Mouse (Mus musculus) midbrain, embryonic 16.5 days (tissue): ENCODE measurements around the gene Gm49337. TPM values are rescaled to one million over a fixed set of nuclear protein-coding genes. Genes with fewer than 3 reads are reported as not detected.
A peak's percentile ranks its signal among the peaks of the same experiment; 100 is the strongest.
"Not testable (repeated sequence)": the region's sequence is repeated elsewhere in the genome, so short reads cannot be mapped to it uniquely, and the experiment has no call there.

ENCODE experiments used
- ATAC-seq: fragments of 200-750 bp; cut with Nextera tagmentation; 2 replicates; pipeline ENCODE4 v1.8.0; 2017; ENCODE audit warnings: moderate TSS enrichment
- H3K27ac ChIP-seq: fragments of 300-500 bp; sonication (generic); 2 replicates; pipeline ENCODE4 v1.5.1; 2014; ENCODE audit warnings: mild to moderate bottlenecking, low read length, mixed read lengths
- H3K27me3 ChIP-seq: fragments of 300-500 bp; sonication (generic); 2 replicates; pipeline ENCODE4 v1.6.1; 2014; ENCODE audit warnings: low read depth, low read length, mixed read lengths; ENCODE audit not compliant: control insufficient read depth, insufficient read depth
- H3K36me3 ChIP-seq: fragments of 300-500 bp; sonication (generic); 2 replicates; pipeline ENCODE4 v1.6.1; 2014; ENCODE audit warnings: mild to moderate bottlenecking, low read length, moderate library complexity, mixed read lengths; ENCODE audit not compliant: control insufficient read depth, insufficient read depth
- H3K4me1 ChIP-seq: fragments of 300-500 bp; sonication (generic); 2 replicates; pipeline ENCODE4 v1.6.1; 2014; ENCODE audit warnings: mild to moderate bottlenecking, low read length, mixed read lengths; ENCODE audit not compliant: control insufficient read depth, insufficient read depth
- H3K4me2 ChIP-seq: fragments of 300-500 bp; sonication (generic); 2 replicates; pipeline ENCODE4 v1.6.1; 2014; ENCODE audit warnings: mild to moderate bottlenecking, low read length, mixed read lengths
- H3K4me3 ChIP-seq: fragments of 300-500 bp; sonication (generic); 2 replicates; pipeline ENCODE4 v1.5.1; 2014; ENCODE audit warnings: low read depth, mild to moderate bottlenecking, low read length, moderate library complexity, mixed read lengths
- H3K9ac ChIP-seq: fragments of 300-500 bp; sonication (generic); 2 replicates; pipeline ENCODE4 v1.6.1; 2014; ENCODE audit warnings: low read depth, low read length, mixed read lengths
- H3K9me3 ChIP-seq: fragments of 300-500 bp; sonication (generic); replicated peaks from 2 replicates; pipeline ENCODE4 v1.6.1; 2014; ENCODE audit warnings: mild to moderate bottlenecking, low read length, mixed read lengths; ENCODE audit not compliant: control insufficient read depth, poor library complexity, severe bottlenecking
- WGBS: fragments of 180-500 bp; shearing (Covaris S2); extraction: QIAGEN DNeasy Blood & Tissue Kit; methylation state at CpG from one replicate; pipeline ENCODE4 v1.1.7; 2014; 5-methylcytosine and 5-hydroxymethylcytosine counted together
- polyA plus RNA-seq: library from polyadenylated mRNA; unstranded; fragments of >200 nt; fragmentation: Nextera tagmentation; extraction: Ambion mirVana; gene quantifications from 2 replicates; pipeline ENCODE4 v1.2.1, GENCODE M21; 2015

Gm49337 gene
- polyA plus RNA-seq, 1 experiment from 2014 or later: not detected

GRCm38 (mm10) chr4:116222843-116223119 is 49.6 kb downstream of the Gm49337 start:
- peak overlapping the region; percentile 52 for H3K4me3 ChIP-seq
- WGBS: under 1% methylated on average over 6 of the region's 6 CpGs
- H3K27ac ChIP-seq: peak overlapping the region; percentile 100
- peak overlapping the region; percentile 76 for H3K9ac ChIP-seq
- peaks cover 16% of the 10 kb centered on the region for H3K4me1 ChIP-seq
- no peak for ATAC-seq
- no peaks in the 10 kb centered on the region for H3K27me3 ChIP-seq
- H3K9me3 ChIP-seq: no peaks in the 10 kb centered on the region
- H3K4me2 ChIP-seq: peak overlapping the region; percentile 47
- H3K36me3 ChIP-seq: no peaks in the 10 kb centered on the region

GRCm38 (mm10) chr4:116243377-116243776 is 70.2 kb downstream of the Gm49337 start:
- no peak overlapping the region for H3K27ac ChIP-seq
- H3K9ac ChIP-seq: no peak overlapping the region
- no peak overlapping the region for H3K4me3 ChIP-seq
- H3K4me2 ChIP-seq: no peak overlapping the region
- H3K36me3 ChIP-seq: no peaks in the 10 kb centered on the region
- H3K9me3 ChIP-seq: no peaks in the 10 kb centered on the region
- H3K4me1 ChIP-seq: no peaks in the 10 kb centered on the region
- ATAC-seq: no peak
- H3K27me3 ChIP-seq: no peaks in the 10 kb centered on the region
- 85% methylated on average over 3 of the region's 3 CpGs for WGBS

GRCm38 (mm10) chr4:116244240-116244639 is 71.1 kb downstream of the Gm49337 start:
- H3K9me3 ChIP-seq: no peaks in the 10 kb centered on the region
- H3K9ac ChIP-seq: no peak overlapping the region
- H3K4me2 ChIP-seq: no peak overlapping the region
- no peak for ATAC-seq
- H3K27ac ChIP-seq: no peak overlapping the region
- no peaks in the 10 kb centered on the region for H3K36me3 ChIP-seq
- no peak overlapping the region for H3K4me3 ChIP-seq
- WGBS: 78% methylated on average over 2 of the region's 2 CpGs
- H3K4me1 ChIP-seq: no peaks in the 10 kb centered on the region
- no peaks in the 10 kb centered on the region for H3K27me3 ChIP-seq

GRCm38 (mm10) chr4:116245926-116246325 is 72.7 kb downstream of the Gm49337 start:
- H3K4me2 ChIP-seq, ATAC-seq, H3K36me3 ChIP-seq, H3K4me1 ChIP-seq, H3K9me3 ChIP-seq, H3K27ac ChIP-seq, H3K9ac ChIP-seq, H3K4me3 ChIP-seq, H3K27me3 ChIP-seq: not testable (repeated sequence)
- 41% methylated on average over 3 of the region's 3 CpGs for WGBS

GRCm38 (mm10) chr4:116249986-116250385 is 76.8 kb downstream of the Gm49337 start:
- 88% methylated on average over 3 of the region's 3 CpGs for WGBS
- no peaks in the 10 kb centered on the region for H3K27me3 ChIP-seq
- no peaks in the 10 kb centered on the region for H3K4me1 ChIP-seq
- no peak overlapping the region for H3K4me2 ChIP-seq
- no peak for ATAC-seq
- no peak overlapping the region for H3K4me3 ChIP-seq
- H3K36me3 ChIP-seq: no peaks in the 10 kb centered on the region
- no peak overlapping the region for H3K27ac ChIP-seq
- no peaks in the 10 kb centered on the region for H3K9me3 ChIP-seq
- no peak overlapping the region for H3K9ac ChIP-seq

- no peaks in the 10 kb centered on the region for H3K27me3 ChIP-seq
- H3K9ac ChIP-seq: no peak overlapping the region
- 98% methylated on average over 6 of the region's 6 CpGs for WGBS
- H3K4me3 ChIP-seq: no peak overlapping the region
- no peaks in the 10 kb centered on the region for H3K9me3 ChIP-seq
- H3K27ac ChIP-seq: no peak overlapping the region
- no peaks in the 10 kb centered on the region for H3K4me1 ChIP-seq
- H3K36me3 ChIP-seq: peaks cover 18% of the 10 kb centered on the region
- H3K4me2 ChIP-seq: no peak overlapping the region
- ATAC-seq: no peak
Measured at GRCm38 (mm10) chr4:116268220-116268619, 95.0 kb downstream of the Gm49337 start.

GRCm38 (mm10) chr4:116282211-116282610 is 109.0 kb downstream of the Gm49337 start:
- ATAC-seq: no peak
- H3K4me1 ChIP-seq: no peaks in the 10 kb centered on the region
- peaks cover 15% of the 10 kb centered on the region; the same call in 1 of the 2 replicates for H3K36me3 ChIP-seq
- H3K27me3 ChIP-seq: no peaks in the 10 kb centered on the region
- no peak overlapping the region for H3K27ac ChIP-seq
- WGBS: 79% methylated on average over 2 of the region's 2 CpGs
- no peak overlapping the region for H3K4me2 ChIP-seq
- no peak overlapping the region for H3K9ac ChIP-seq
- no peak overlapping the region for H3K4me3 ChIP-seq
- no peaks in the 10 kb centered on the region for H3K9me3 ChIP-seq

GRCm38 (mm10) chr4:116291561-116291960 is 118.4 kb downstream of the Gm49337 start:
- no peak overlapping the region for H3K4me2 ChIP-seq
- H3K27ac ChIP-seq: no peak overlapping the region
- WGBS: 86% methylated on average over 6 of the region's 6 CpGs
- no peaks in the 10 kb centered on the region for H3K27me3 ChIP-seq
- H3K36me3 ChIP-seq: peaks cover 50% of the 10 kb centered on the region
- no peaks in the 10 kb centered on the region for H3K9me3 ChIP-seq
- no peak overlapping the region for H3K4me3 ChIP-seq
- no peaks in the 10 kb centered on the region for H3K4me1 ChIP-seq
- no peak for ATAC-seq
- no peak overlapping the region for H3K9ac ChIP-seq

GRCm38 (mm10) chr4:116293296-116293695 is 120.1 kb downstream of the Gm49337 start:
- Histone ChIP-seq H3K27me3 (no peaks in the 10 kb centered on the region), H3K9me3 (no peaks in the 10 kb centered on the region), H3K27ac (no peak overlapping the region), H3K4me3 (no peak overlapping the region), H3K36me3 (peaks cover 43% of the 10 kb centered on the region), H3K4me2 (no peak overlapping the region), H3K4me1 (no peaks in the 10 kb centered on the region), H3K9ac (no peak overlapping the region)
- WGBS: 93% methylated on average over 12 of the region's 12 CpGs
- ATAC-seq: no peak

- Histone ChIP-seq H3K27ac (no peak overlapping the region), H3K36me3 (peaks cover 22% of the 10 kb centered on the region), H3K9me3 (no peaks in the 10 kb centered on the region), H3K4me1 (no peaks in the 10 kb centered on the region), H3K4me3 (no peak overlapping the region), H3K27me3 (no peaks in the 10 kb centered on the region), H3K4me2 (no peak overlapping the region), H3K9ac (no peak overlapping the region)
- WGBS: 68% methylated on average over 4 of the region's 4 CpGs
- ATAC-seq: no peak
Measured at GRCm38 (mm10) chr4:116300878-116301355, 127.7 kb downstream of the Gm49337 start.
